Mouse (Mus musculus) CH12.LX (cell line): Measurements from ENCODE around the gene Tecta.

Source experiments
- EP300 ChIP-seq: IDR thresholded peaks from 2 replicates; pipeline ENCODE4 v1.6.1; 2011; ENCODE audit warnings: low read length, improper control_type of control experiment
- HCFC1 ChIP-seq: IDR thresholded peaks from 2 replicates; pipeline ENCODE4 v1.6.1; 2012; ENCODE audit warnings: low read depth, mild to moderate bottlenecking, inconsistent platforms, low read length, improper control_type of control experiment
- POLR2A ChIP-seq: IDR thresholded peaks from 2 replicates; pipeline ENCODE4 v1.6.1; 2011; ENCODE audit warnings: low read depth, mild to moderate bottlenecking, improper control_type of control experiment, low read length
- TCF12 ChIP-seq: IDR thresholded peaks from 2 replicates; pipeline ENCODE4 v1.6.1; 2014; ENCODE audit warnings: low read depth, mild to moderate bottlenecking, inconsistent platforms, low read length, improper control_type of control experiment

DNA sequence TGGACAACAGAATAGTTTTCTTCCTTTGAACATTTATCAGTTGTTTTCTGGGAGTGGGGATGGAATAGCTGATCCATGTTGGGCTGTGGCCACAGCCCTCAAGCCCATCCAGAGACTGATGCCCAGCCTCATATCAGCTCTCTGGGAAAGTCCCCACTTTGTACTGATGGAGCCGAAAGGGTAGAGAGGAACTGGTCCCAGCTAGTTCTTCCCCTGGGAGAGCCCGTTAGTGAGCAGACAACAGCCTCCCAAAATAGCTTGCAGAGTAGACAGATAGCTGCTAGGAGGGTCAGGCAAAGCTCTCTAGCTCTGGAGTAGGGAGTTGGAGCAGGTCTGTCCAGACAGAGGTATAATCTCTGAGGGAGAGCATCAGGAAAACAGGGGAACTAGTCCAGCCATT is 3.6 kb downstream of the Tecta start:
- TF ChIP-seq EP300: peak; percentile 86
- TF ChIP-seq POLR2A: no peak
- no peak for TF ChIP-seq TCF12
- no peak for TF ChIP-seq HCFC1
